Mouse (Mus musculus): ENCODE results near the gene Frzb. TPM values are rescaled to one million over a fixed set of nuclear protein-coding genes. Genes with fewer than 3 reads are reported as not detected.

Frzb gene
- total and polyA plus RNA-seq, 3 experiments, result not detected

DNA sequence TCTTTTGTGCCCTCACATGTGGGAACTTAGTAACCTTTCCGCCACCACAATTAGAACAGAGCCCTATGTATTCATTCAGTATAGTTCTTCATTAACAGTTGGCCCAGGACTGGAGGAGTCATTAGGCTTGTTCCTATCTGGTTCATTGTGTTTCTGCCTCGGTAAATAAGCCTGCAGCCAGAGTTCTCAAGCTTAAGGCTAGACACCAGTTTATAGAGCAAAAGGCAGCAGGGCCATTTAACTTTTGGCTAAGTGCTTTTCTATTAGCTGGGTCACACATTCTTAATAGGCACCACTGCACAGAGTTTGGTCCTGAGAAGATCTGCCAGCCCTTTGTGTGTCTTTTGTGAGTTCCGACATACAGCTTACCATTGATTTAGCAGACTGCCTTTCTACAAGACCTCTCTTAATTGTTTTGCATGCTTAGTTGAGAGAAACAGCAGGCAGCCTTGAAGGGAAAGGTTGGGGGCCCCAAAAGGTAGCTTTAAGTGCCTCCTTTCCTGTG, 48.8 kb downstream of the Frzb start:
- no peak for DNase-seq (ENCODE audit: low read depth, low spot score)
- H3K79me2 ChIP-seq (ENCODE audit: control insufficient read depth, insufficient read depth, low read length, poor library complexity), result no peaks in the 10 kb centered on the region
- TF ChIP-seq TAL1 (IDR thresholded peaks at IDR 0.05; ENCODE audit: low read length) (no peak), MAX (IDR thresholded peaks at IDR 0.05; ENCODE audit: low read length) (no peak), RCOR1 (IDR thresholded peaks at IDR 0.05; ENCODE audit: low read depth, low read length) (no peak), E2F4 (IDR thresholded peaks at IDR 0.05; ENCODE audit: borderline replicate concordance, low read depth, low read length) (no peak), USF2 (IDR thresholded peaks at IDR 0.05; ENCODE audit: borderline replicate concordance in 1 of 2, insufficient read depth in 1 of 2, low read depth in 1 of 2, low read length in 2 of 2) (no peak), POLR2AphosphoS2 (IDR thresholded peaks at IDR 0.05; ENCODE audit: low read length) (no peak), ZC3H11A (IDR thresholded peaks at IDR 0.05; ENCODE audit: low read depth, low read length) (no peak), MEF2A (IDR thresholded peaks at IDR 0.05; ENCODE audit: extremely low read depth, insufficient replicate concordance, low read depth, low read length, poor library complexity, severe bottlenecking) (no peak), TBP (IDR thresholded peaks at IDR 0.05; ENCODE audit: low read depth, low read length) (no peak), POLR2A (IDR thresholded peaks at IDR 0.05; ENCODE audit: control insufficient read depth in 1 of 2, insufficient read depth in 1 of 2, low read depth in 1 of 2, low read length in 2 of 2, poor library complexity in 1 of 2) (no peak), ELF1 (IDR thresholded peaks at IDR 0.05; ENCODE audit: low read depth, low read length) (no peak)

DNA sequence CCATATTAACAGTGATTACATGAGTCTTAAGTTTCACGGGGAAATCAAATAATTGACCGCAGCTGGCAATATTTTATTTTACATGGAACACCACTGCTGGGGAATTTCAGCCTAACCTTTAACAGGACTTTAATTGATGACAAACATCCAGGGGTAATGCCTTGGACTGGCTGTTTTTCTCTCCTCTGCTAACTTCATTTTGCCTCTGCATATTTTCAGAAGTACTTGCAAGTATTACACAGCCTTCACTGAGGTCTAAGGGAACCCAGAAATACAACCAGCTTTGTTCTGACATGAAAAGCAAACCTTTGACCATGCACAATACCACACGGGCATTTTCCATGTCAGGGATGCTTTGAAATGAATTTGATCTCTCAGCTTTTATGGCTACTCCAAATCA, 50.6 kb downstream of the Frzb start:
- no peak for DNase-seq (ENCODE audit: low read depth, low spot score)
- Histone ChIP-seq H3K9ac (ENCODE audit: control insufficient read depth, low read depth, low read length, poor library complexity, severe bottlenecking) (no peak overlapping the region), H3K36me3 (ENCODE audit: control insufficient read depth in 1 of 2, insufficient read depth in 2 of 2, low read length in 2 of 2) (no peaks in the 10 kb centered on the region)

More for the DNA sequence above, 48.8 kb downstream of the Frzb start:
- H3K9ac ChIP-seq (ENCODE audit: control insufficient read depth, low read depth, low read length, poor library complexity, severe bottlenecking), result no peak overlapping the region
- H3K27me3 ChIP-seq (ENCODE audit: control insufficient read depth in 1 of 2, insufficient read depth in 2 of 2, low read length in 2 of 2), result peaks cover 0 to 3% of the 10 kb centered on the region in 2 experiments; a peak in 3 of 4 replicates
- H3K36me3 ChIP-seq (ENCODE audit: control insufficient read depth in 1 of 2, insufficient read depth in 2 of 2, low read length in 2 of 2), result no peaks in the 10 kb centered on the region
- H3K4me3 ChIP-seq (ENCODE audit: control insufficient read depth in 1 of 2, insufficient read depth in 1 of 2, low read depth in 2 of 2, low read length in 2 of 2), result no peak overlapping the region
- no peaks in the 10 kb centered on the region for H3K9me3 ChIP-seq (replicated peaks; ENCODE audit: insufficient read depth, low read length)
- no peaks in the 10 kb centered on the region for H3K4me1 ChIP-seq (ENCODE audit: control insufficient read depth in 1 of 2, insufficient read depth in 2 of 2, low read length in 2 of 2)
- no peak overlapping the region for H3K27ac ChIP-seq (ENCODE audit: control insufficient read depth, low read depth, low read length)

More for the DNA sequence above, 50.6 kb downstream of the Frzb start:
- H3K4me1 ChIP-seq (ENCODE audit: control insufficient read depth in 1 of 2, insufficient read depth in 2 of 2, low read length in 2 of 2), result no peaks in the 10 kb centered on the region
- H3K4me3 ChIP-seq (ENCODE audit: control insufficient read depth in 1 of 2, insufficient read depth in 1 of 2, low read depth in 2 of 2, low read length in 2 of 2), result no peak overlapping the region
- no peaks in the 10 kb centered on the region for H3K79me2 ChIP-seq (ENCODE audit: control insufficient read depth, insufficient read depth, low read length, poor library complexity)
- H3K27ac ChIP-seq (ENCODE audit: control insufficient read depth, low read depth, low read length), result no peak overlapping the region
- TF ChIP-seq MXI1 (IDR thresholded peaks at IDR 0.05; ENCODE audit: low read depth, low read length) (no peak), MAX (IDR thresholded peaks at IDR 0.05; ENCODE audit: low read length) (no peak), TBP (IDR thresholded peaks at IDR 0.05; ENCODE audit: low read depth, low read length) (no peak), POLR2AphosphoS2 (IDR thresholded peaks at IDR 0.05; ENCODE audit: low read length) (no peak), RAD21 (IDR thresholded peaks at IDR 0.05; ENCODE audit: low read depth, low read length) (no peak), ZNF384 (IDR thresholded peaks at IDR 0.05; ENCODE audit: low read depth, low read length) (no peak), NRF1 (IDR thresholded peaks at IDR 0.05; ENCODE audit: insufficient read depth, low read depth, low read length, poor library complexity, severe bottlenecking) (no peak), ZC3H11A (IDR thresholded peaks at IDR 0.05; ENCODE audit: low read depth, low read length) (no peak), POLR2A (IDR thresholded peaks at IDR 0.05; ENCODE audit: control insufficient read depth in 1 of 2, insufficient read depth in 1 of 2, low read depth in 1 of 2, low read length in 2 of 2, poor library complexity in 1 of 2) (no peak), POLR2AphosphoS5 (IDR thresholded peaks at IDR 0.05; ENCODE audit: borderline replicate concordance, low read depth, low read length) (no peak), ETS1 (IDR thresholded peaks at IDR 0.05; ENCODE audit: low read depth, low read length) (no peak), TCF12 (IDR thresholded peaks at IDR 0.05; ENCODE audit: low read depth, low read length) (no peak), MAZ (IDR thresholded peaks at IDR 0.05; ENCODE audit: low read depth, low read length) (no peak), UBTF (IDR thresholded peaks at IDR 0.05; ENCODE audit: borderline replicate concordance, insufficient read depth, low read depth, low read length) (no peak), ZKSCAN1 (IDR thresholded peaks at IDR 0.05; ENCODE audit: low read depth, low read length) (no peak), E2F4 (IDR thresholded peaks at IDR 0.05; ENCODE audit: borderline replicate concordance, low read depth, low read length) (no peak)
- no peaks in the 10 kb centered on the region for H3K9me3 ChIP-seq (replicated peaks; ENCODE audit: insufficient read depth, low read length)
- peaks cover 0 to 3% of the 10 kb centered on the region in 2 experiments; a peak in 3 of 4 replicates for H3K27me3 ChIP-seq (ENCODE audit: control insufficient read depth in 1 of 2, insufficient read depth in 2 of 2, low read length in 2 of 2)

Measured in MEL (cell line).